8 mouse cellular contexts compared by ENCODE assay signal in genomic region chr17:53478066-53478857, GRCm38 (mm10). TPM values are rescaled to one million over a fixed set of nuclear protein-coding genes. Genes with fewer than 3 reads are reported as not detected.
A peak's percentile ranks its signal among the peaks of the same experiment; 100 is the strongest.
DNase-seq lines count a peak whose midpoint lies in the region; ATAC-seq lines count a peak whose summit lies in the region.

No protein-coding gene starts in this region.

- H3K27ac ChIP-seq in heart, embryonic 11.5 days (ENCODE audit: low read depth, low read length): peak overlapping the region; percentile 98
- peak overlapping the region; percentile 97 for H3K27ac ChIP-seq in hindbrain, embryonic 11.5 days (ENCODE audit: low read depth, low read length)
- H3K27ac ChIP-seq in macrophage: peak overlapping the region; percentile 90

- H3K4me2 ChIP-seq in heart, embryonic 11.5 days: peak overlapping the region; percentile 72
- H3K4me2 ChIP-seq in hindbrain, embryonic 11.5 days (replicated peaks; ENCODE audit: low read depth, low read length): peak overlapping the region; percentile 68

- H3K36me3 ChIP-seq in heart, embryonic 11.5 days (ENCODE audit: control insufficient read depth, insufficient read depth, low read length): no peaks in the 10 kb centered on the region
- no peaks in the 10 kb centered on the region for H3K36me3 ChIP-seq in hindbrain, embryonic 11.5 days (ENCODE audit: control insufficient read depth, insufficient read depth, low read length)
- H3K36me3 ChIP-seq in macrophage (ENCODE audit: inconsistent target): no peaks in the 10 kb centered on the region

- peaks cover 36% of the 10 kb centered on the region for H3K79me2 ChIP-seq in macrophage (ENCODE audit: inconsistent target)

- H3K9ac ChIP-seq in heart, embryonic 11.5 days (ENCODE audit: low read depth, low read length): peak overlapping the region; percentile 98
- peak overlapping the region; percentile 93 for H3K9ac ChIP-seq in hindbrain, embryonic 11.5 days (ENCODE audit: low read depth, low read length)

- H3K27me3 ChIP-seq in heart, embryonic 11.5 days (ENCODE audit: control insufficient read depth, insufficient read depth, low read length): no peaks in the 10 kb centered on the region
- no peaks in the 10 kb centered on the region for H3K27me3 ChIP-seq in hindbrain, embryonic 11.5 days (ENCODE audit: control insufficient read depth, insufficient read depth, low read length)

- H3K4me1 ChIP-seq in heart, embryonic 11.5 days (ENCODE audit: control insufficient read depth, insufficient read depth, low read length): peaks cover 11% of the 10 kb centered on the region; the same call in 1 of the 2 replicates
- H3K4me1 ChIP-seq in hindbrain, embryonic 11.5 days (replicated peaks; ENCODE audit: control insufficient read depth, insufficient read depth, low read length): peaks cover 2% of the 10 kb centered on the region; the same call in 1 of the 2 replicates

- DNase-seq in heart, postnatal 4 days: no peak
- peak; percentile 30 for DNase-seq in R1 (ENCODE audit: low read depth, low spot score)
- DNase-seq in hindbrain, embryonic 11.5 days (ENCODE audit: low spot score): peak; percentile 12
- no peak for DNase-seq in layer of hippocampus, postnatal 10 days (ENCODE audit: low spot score in 2 of 2)
- DNase-seq in left cerebral cortex, adult 18-20 months (ENCODE audit: low spot score in 2 of 2): no peak
- DNase-seq in thymus, postnatal 0 days (ENCODE audit: low spot score): no peak

- H3K9me3 ChIP-seq in heart, embryonic 11.5 days (replicated peaks; ENCODE audit: control insufficient read depth, low read length): no peaks in the 10 kb centered on the region
- no peaks in the 10 kb centered on the region for H3K9me3 ChIP-seq in hindbrain, embryonic 11.5 days (ENCODE audit: control insufficient read depth, low read length)

- WGBS in heart, embryonic 11.5 days (ENCODE audit: insufficient replicate concordance): 6% methylated on average over 15 of the region's 15 CpGs
- WGBS in hindbrain, embryonic 11.5 days: 9% methylated on average over 15 of the region's 15 CpGs
- WGBS in macrophage (ENCODE audit: missing documents): 18% methylated on average over 15 of the region's 15 CpGs

- no peak for ATAC-seq in heart, embryonic 11.5 days (replicated peaks; ENCODE audit: insufficient number of reproducible peaks, low FRiP score, low TSS enrichment)
- no peak for ATAC-seq in hindbrain, embryonic 11.5 days (ENCODE audit: low FRiP score)

- peak overlapping the region; percentile 98 for H3K4me3 ChIP-seq in heart, embryonic 11.5 days (ENCODE audit: low read depth, low read length)
- H3K4me3 ChIP-seq in hindbrain, embryonic 11.5 days (ENCODE audit: low read depth, low read length): peak overlapping the region; percentile 95
- peak overlapping the region; percentile 84 for H3K4me3 ChIP-seq in macrophage (ENCODE audit: inconsistent target)

RNA-seq across cellular contexts. Expression of gene Rab5a, which starts 0.8 kb away (rescaled TPM):
- polyA plus RNA-seq in heart, embryonic 11.5 days (2014; fragmentation: Nextera tagmentation; extraction: Ambion mirVana): 78.0 and 82.3 TPM in 2 replicates
- 10 to 100 TPM; 68.0 to 68.2 TPM for total RNA-seq in heart, postnatal 4 days (2021)
- polyA plus RNA-seq in hindbrain, embryonic 11.5 days (2014; fragmentation: Nextera tagmentation; extraction: Ambion mirVana): 103 TPM in 2 replicates
- 10 to 100 TPM; 26.9 to 74.0 (median 46.1) TPM for total RNA-seq in macrophage (2018; cell fraction: chromatin; rRNA removed)
- 10 to 100 TPM; 61.2 to 90.0 (median 78.2) TPM for total RNA-seq in macrophage (2018; cell fraction: cytosol; rRNA removed)
- total RNA-seq in macrophage (2018; cell fraction: nucleus; rRNA removed): 10 to 100 TPM; 32.9 to 93.9 (median 55.4) TPM
- 66.5 to 84.2 TPM (median 67.4 TPM) in 3 replicates for polyA plus RNA-seq in macrophage (2018)
- total RNA-seq in layer of hippocampus, postnatal 10 days (2021): 100 to 1,000 TPM; 120 to 123 TPM
- 100 to 1,000 TPM; 126 to 128 TPM for total RNA-seq in left cerebral cortex, adult 18-20 months (2021)
- 60.4 and 77.3 TPM in 2 replicates for polyA plus RNA-seq in thymus, postnatal 0 days (2015; fragmentation: Nextera tagmentation; extraction: Ambion mirVana)

RNA-seq across cellular contexts. Expression of gene Efhb, which starts 15.1 kb away (rescaled TPM):
- polyA plus RNA-seq in heart, embryonic 11.5 days (2014; fragmentation: Nextera tagmentation; extraction: Ambion mirVana): 0.21 and 0.33 TPM in 2 replicates
- total RNA-seq in heart, postnatal 4 days (2021): under 1 TPM; 0.26 to 0.38 TPM
- polyA plus RNA-seq in hindbrain, embryonic 11.5 days (2014; fragmentation: Nextera tagmentation; extraction: Ambion mirVana): 1.5 and 1.8 TPM in 2 replicates
- total RNA-seq in macrophage (2018; cell fraction: chromatin; rRNA removed): under 1 TPM in 2 of 26 experiments, not detected in 24; 0.33 to 0.34 TPM
- total RNA-seq in macrophage (2018; cell fraction: cytosol; rRNA removed): under 1 TPM in 3 of 26 experiments, not detected in 23; 0.04 to 0.06 (median 0.04) TPM
- under 1 TPM in 1 of 26 experiments, not detected in 25; 0.17 TPM for total RNA-seq in macrophage (2018; cell fraction: nucleus; rRNA removed)
- polyA plus RNA-seq in macrophage (2018): not detected in 3 replicates
- total RNA-seq in layer of hippocampus, postnatal 10 days (2021): 1 to 10 TPM in 1 of 2 experiments, under 1 TPM in 1; 0.89 to 1.3 TPM
- not detected for total RNA-seq in left cerebral cortex, adult 18-20 months (2021)
- 0.12 and 0.18 TPM in 2 replicates for polyA plus RNA-seq in thymus, postnatal 0 days (2015; fragmentation: Nextera tagmentation; extraction: Ambion mirVana)

Comparison
In these comparisons a context has a peak if more than half of its experiments do, and no peak if none do; other contexts are left out.
1. DNase-seq: peak in R1 (single experiment) and hindbrain, embryonic 11.5 days (single experiment); none in heart, postnatal 4 days (single experiment), layer of hippocampus, postnatal 10 days (0 of 2), left cerebral cortex, adult 18-20 months (0 of 2) and thymus, postnatal 0 days (single experiment).
2. Peak in every context shown above with its lines, with median percentiles within 50 percentile points of each other: H3K27ac ChIP-seq and H3K4me3 ChIP-seq.